Mouse (Mus musculus) CH12.LX (cell line): Measurements from ENCODE around the gene 1110032A03Rik. TPM values are rescaled to one million over a fixed set of nuclear protein-coding genes. Genes with fewer than 3 reads are reported as not detected.

Experiments used
- DNase-seq: peaks from one replicate; pipeline ENCODE4 v3.0.0-alpha.2; 2013; ENCODE audit errors: extremely low read depth
- H3K27ac ChIP-seq: 2 replicates; pipeline ENCODE4 v1.5.1; 2012; ENCODE audit warnings: low read depth, mild to moderate bottlenecking, control low read depth, moderate library complexity; ENCODE audit not compliant: insufficient read depth
- H3K27me3 ChIP-seq: replicated peaks from 2 replicates; pipeline ENCODE3; 2012; ENCODE audit warnings: inconsistent platforms
- H3K36me3 ChIP-seq, 2 experiments: replicated peaks in 1 of 2; 2 replicates each; pipeline versions ENCODE3 to v1.6.1; 2012; ENCODE audit warnings: inconsistent platforms in 1 of 2, low read length in 1 of 2, mild to moderate bottlenecking in 1 of 2, mixed read lengths in 1 of 2, moderate library complexity in 1 of 2; ENCODE audit not compliant: control insufficient read depth in 1 of 2, insufficient read depth in 1 of 2
- H3K4me1 ChIP-seq, 2 experiments: 2 replicates each; pipeline ENCODE4 v1.6.1; 2012; ENCODE audit warnings: inconsistent platforms in 1 of 2, moderate library complexity in 1 of 2; ENCODE audit not compliant: insufficient read depth in 2 of 2, control insufficient read depth in 1 of 2
- H3K4me2 ChIP-seq: 2 replicates; pipeline ENCODE4 v1.6.1; 2012; ENCODE audit warnings: low read depth, mild to moderate bottlenecking, control low read depth; ENCODE audit not compliant: poor library complexity, insufficient read depth, severe bottlenecking
- H3K4me3 ChIP-seq, 3 experiments: fragments of 150-350 bp in 1 of 3; sonication (generic) in 1 of 3; replicated peaks in 1 of 3; 2 replicates each; pipeline versions ENCODE3 to v1.5.1; 2011 to 2012; ENCODE audit warnings: low read depth in 2 of 3, low read length in 2 of 3, mild to moderate bottlenecking in 2 of 3, moderate library complexity in 2 of 3, control low read depth in 1 of 3, improper control_type of control experiment in 1 of 3, inconsistent platforms in 1 of 3, mixed read lengths in 1 of 3; ENCODE audit not compliant: poor library complexity in 1 of 3
- H3K79me2 ChIP-seq: replicated peaks from 2 replicates; pipeline ENCODE4 v1.6.1; 2012; ENCODE audit warnings: mild to moderate bottlenecking, moderate library complexity; ENCODE audit not compliant: control insufficient read depth, poor library complexity, insufficient read depth, severe bottlenecking; ENCODE audit errors: extremely low read depth
- H3K9ac ChIP-seq: 2 replicates; pipeline ENCODE4 v1.6.1; 2012; ENCODE audit warnings: low read depth, mild to moderate bottlenecking, control low read depth, moderate library complexity; ENCODE audit not compliant: insufficient read depth
- H3K9me3 ChIP-seq: replicated peaks from 2 replicates; pipeline ENCODE3; 2012; ENCODE audit warnings: low read length, inconsistent platforms, mixed read lengths
- BHLHE40 ChIP-seq: IDR thresholded peaks from 2 replicates; pipeline ENCODE4 v1.6.1; 2011; ENCODE audit warnings: mild to moderate bottlenecking, low read depth, low read length, improper control_type of control experiment
- CHD1 ChIP-seq: IDR thresholded peaks from 2 replicates; pipeline ENCODE4 v1.6.1; 2012; ENCODE audit warnings: low read depth, low read length, improper control_type of control experiment, inconsistent platforms
- CTCF ChIP-seq, 2 experiments: IDR thresholded peaks in 1 of 2; conservative IDR thresholded peaks in 1 of 2; 2 replicates each; pipeline ENCODE4 v1.5.1; 2011 to 2012; ENCODE audit warnings: low read depth in 2 of 2, low read length in 2 of 2, improper control_type of control experiment in 1 of 2, inconsistent platforms in 1 of 2, mild to moderate bottlenecking in 1 of 2, moderate library complexity in 1 of 2
- E2F4 ChIP-seq: IDR thresholded peaks from 2 replicates; pipeline ENCODE4 v1.6.1; 2011; ENCODE audit warnings: low read depth, low read length, improper control_type of control experiment; ENCODE audit not compliant: insufficient replicate concordance
- ETS1 ChIP-seq: conservative IDR thresholded peaks from 2 replicates; pipeline ENCODE4 v1.6.1; 2012; ENCODE audit warnings: low read depth, mild to moderate bottlenecking, inconsistent platforms, low read length, improper control_type of control experiment, moderate library complexity
- HCFC1 ChIP-seq: IDR thresholded peaks from 2 replicates; pipeline ENCODE4 v1.6.1; 2012; ENCODE audit warnings: low read depth, mild to moderate bottlenecking, inconsistent platforms, low read length, improper control_type of control experiment
- IRF4 ChIP-seq: IDR thresholded peaks from 2 replicates; pipeline ENCODE4 v1.6.1; 2014; ENCODE audit warnings: low read depth, mild to moderate bottlenecking, inconsistent platforms, low read length, improper control_type of control experiment
- JUND ChIP-seq: conservative IDR thresholded peaks from 2 replicates; pipeline ENCODE4 v1.6.1; 2011; ENCODE audit warnings: low read depth, low read length, improper control_type of control experiment
- KAT2A ChIP-seq: IDR thresholded peaks from 2 replicates; pipeline ENCODE4 v1.6.1; 2012; ENCODE audit warnings: low read length, improper control_type of control experiment, inconsistent platforms; ENCODE audit not compliant: insufficient replicate concordance
- MAFK ChIP-seq: IDR thresholded peaks from 2 replicates; pipeline ENCODE4 v1.6.1; 2011; ENCODE audit warnings: low read length, improper control_type of control experiment; ENCODE audit not compliant: insufficient replicate concordance
- MAZ ChIP-seq: IDR thresholded peaks from 2 replicates; pipeline ENCODE4 v1.6.1; 2012; ENCODE audit warnings: low read depth, mild to moderate bottlenecking, inconsistent platforms, low read length, improper control_type of control experiment, moderate library complexity
- MEF2A ChIP-seq: IDR thresholded peaks from 2 replicates; pipeline ENCODE4 v1.6.1; 2014; ENCODE audit warnings: low read depth, mild to moderate bottlenecking, inconsistent platforms, low read length, improper control_type of control experiment, borderline replicate concordance
- MXI1 ChIP-seq: IDR thresholded peaks from 2 replicates; pipeline ENCODE4 v1.6.1; 2011; ENCODE audit warnings: mild to moderate bottlenecking, low read depth, low read length, improper control_type of control experiment
- NELFE ChIP-seq: IDR thresholded peaks from 2 replicates; pipeline ENCODE4 v1.6.1; 2011; ENCODE audit warnings: low read depth, low read length, improper control_type of control experiment
- NRF1 ChIP-seq: IDR thresholded peaks from 2 replicates; pipeline ENCODE4 v1.6.1; 2014; ENCODE audit warnings: low read depth, mild to moderate bottlenecking, inconsistent platforms, low read length, improper control_type of control experiment, moderate library complexity
- POLR2AphosphoS2 ChIP-seq: IDR thresholded peaks from 2 replicates; pipeline ENCODE4 v1.6.1; 2011; ENCODE audit warnings: low read depth, low read length, improper control_type of control experiment
- RCOR1 ChIP-seq: conservative IDR thresholded peaks from 2 replicates; pipeline ENCODE4 v1.6.1; 2012; ENCODE audit warnings: low read depth, mild to moderate bottlenecking, inconsistent platforms, low read length, improper control_type of control experiment
- SIN3A ChIP-seq: IDR thresholded peaks from 2 replicates; pipeline ENCODE4 v1.6.1; 2012; ENCODE audit warnings: low read length, improper control_type of control experiment, inconsistent platforms
- SMC3 ChIP-seq: IDR thresholded peaks from 2 replicates; pipeline ENCODE4 v1.6.1; 2011; ENCODE audit warnings: low read depth, low read length, improper control_type of control experiment
- TBP ChIP-seq: conservative IDR thresholded peaks from 2 replicates; pipeline ENCODE4 v1.6.1; 2011; ENCODE audit warnings: low read depth, low read length, improper control_type of control experiment
- ZC3H11A ChIP-seq: IDR thresholded peaks from 2 replicates; pipeline ENCODE4 v1.6.1; 2012; ENCODE audit warnings: low read depth, mild to moderate bottlenecking, inconsistent platforms, low read length, improper control_type of control experiment
- ZNF384 ChIP-seq: IDR thresholded peaks from 2 replicates; pipeline ENCODE4 v1.6.1; 2012; ENCODE audit warnings: low read depth, low read length, improper control_type of control experiment, inconsistent platforms
- dilution Hi-C: fragments of 300-500 bp; cut with MboI; formaldehyde crosslinking; loops from 2 replicates; pipeline ENCODE4 v1.14.3; 2020; ENCODE audit warnings: low sequenced_read_pairs; ENCODE audit not compliant: extremely low pct_unique_long_range_greater_than_20kb, extremely low pct_ligation_motif_present
- in situ Hi-C: fragments of 300-500 bp; cut with MboI; formaldehyde crosslinking; loops from 3 replicates; pipeline ENCODE4 v1.14.3; 2019; ENCODE audit warnings: low sequenced_read_pairs, low pct_ligation_motif_present, low pct_unique_long_range_greater_than_20kb, mixed read lengths
- polyA plus RNA-seq: library from polyadenylated mRNA; unstranded; fragments of >175 nt; gene quantifications from 2 replicates; pipeline ENCODE4 v1.2.1, GENCODE M21; 2012; ENCODE audit warnings: low read depth; ENCODE audit not compliant: insufficient read length
- total RNA-seq, 2 experiments: library from RNA; depleted of rRNA; stranded (reverse); fragments of 300-350 nt in 1 of 2; fragments of >200 nt in 1 of 2; gene quantifications; 2 replicates each; pipeline ENCODE4 v1.2.3; 2012 to 2014

The 1110032A03Rik gene
- total and polyA plus RNA-seq, 3 experiments: 7.7 to 11.3 (median 9.0) TPM

- no peak for TF ChIP-seq TBP
- no peak for TF ChIP-seq MXI1
- no peak for TF ChIP-seq CHD1
- TF ChIP-seq HCFC1: no peak
- TF ChIP-seq E2F4: no peak
- TF ChIP-seq NRF1: no peak
- TF ChIP-seq ZNF384: no peak
- TF ChIP-seq MEF2A: no peak
- no peak for TF ChIP-seq ZC3H11A
- no peak for TF ChIP-seq BHLHE40
- no peak for TF ChIP-seq CTCF (conservative IDR thresholded peaks at IDR 0.05 in 1 of 2, IDR thresholded peaks at IDR 0.05 in 1 of 2; ENCODE audit: low read depth in 2 of 2, low read length in 2 of 2)
- TF ChIP-seq NELFE: no peak
- TF ChIP-seq MAZ: no peak
- TF ChIP-seq SIN3A: no peak
- TF ChIP-seq ETS1: no peak
- TF ChIP-seq MAFK: no peak
- no peak for TF ChIP-seq SMC3
- TF ChIP-seq IRF4: no peak
- dilution Hi-C loops: no loop called here
- in situ Hi-C loops: no loop called here
Measured at GRCm38 (mm10) chr9:50751323-50751722, 24.0 kb downstream of the 1110032A03Rik start, which contains the start of gene Cryab. Cryab (plus strand) TSS chr9:50751325.

DNA sequence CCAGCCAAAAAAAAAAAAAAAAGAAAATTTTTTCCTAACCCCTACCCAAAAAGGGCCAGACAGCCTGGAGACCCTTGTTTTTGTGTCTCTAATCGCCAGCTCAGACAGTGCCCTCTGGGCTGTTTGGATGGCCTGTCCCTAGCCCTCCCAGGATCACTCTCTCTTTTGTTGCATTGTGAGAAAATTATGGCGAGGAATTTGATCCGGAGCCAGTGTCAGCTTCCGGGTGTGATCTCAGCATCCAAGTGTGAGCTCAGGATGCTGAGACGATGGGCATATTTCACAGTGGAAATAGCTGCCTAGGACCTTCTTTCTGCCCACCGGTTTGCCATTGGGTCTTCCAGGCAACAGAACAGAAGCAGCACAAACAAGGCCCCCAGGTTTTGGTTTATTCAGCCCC is 24.6 kb downstream of the 1110032A03Rik start:
- Histone ChIP-seq H3K9me3 (no peaks in the 10 kb centered on the region), H3K4me2 (no peak overlapping the region), H3K27ac (no peak overlapping the region), H3K9ac (no peak overlapping the region), H3K27me3 (peaks cover 18% of the 10 kb centered on the region), H3K36me3 (no peaks in the 10 kb centered on the region), H3K79me2 (no peaks in the 10 kb centered on the region), H3K4me1 (no peaks in the 10 kb centered on the region), H3K4me3 (no peak overlapping the region)
- in situ Hi-C loops (no loop called here), dilution Hi-C loops (no loop called here)
- no peak for DNase-seq
- TF ChIP-seq JUND (no peak), CTCF (conservative IDR thresholded peaks at IDR 0.05 in 1 of 2, IDR thresholded peaks at IDR 0.05 in 1 of 2; ENCODE audit: low read depth in 2 of 2, low read length in 2 of 2) (no peak), IRF4 (no peak), RCOR1 (no peak), KAT2A (no peak), MAFK (no peak), POLR2AphosphoS2 (no peak)

More at GRCm38 (mm10) chr9:50751323-50751722, 24.0 kb downstream of the 1110032A03Rik start, which contains the start of gene Cryab:
- H3K27me3 ChIP-seq: peaks cover 18% of the 10 kb centered on the region
- H3K4me3 ChIP-seq: no peak within 1 kb of the TSS
- DNase-seq: no peak
- no peaks in the 10 kb centered on the region for H3K36me3 ChIP-seq
- H3K4me2 ChIP-seq: no peak within 1 kb of the TSS
- H3K9ac ChIP-seq: no peak within 1 kb of the TSS
- no peaks in the 10 kb centered on the region for H3K4me1 ChIP-seq
- H3K79me2 ChIP-seq: no peaks in the 10 kb centered on the region
- no peaks in the 10 kb centered on the region for H3K9me3 ChIP-seq
- H3K27ac ChIP-seq: no peak within 1 kb of the TSS
